Mouse (Mus musculus) hindbrain, embryonic 10.5 days (tissue): ENCODE data around the gene Slc7a4. TPM values are rescaled to one million over a fixed set of nuclear protein-coding genes. Genes with fewer than 3 reads are reported as not detected.
A peak's percentile ranks its signal among the peaks of the same experiment; 100 is the strongest.
"Not testable (repeated sequence)": the region's sequence is repeated elsewhere in the genome, so short reads cannot be mapped to it uniquely, and the experiment has no call there.

ENCODE experiments used
- DNase-seq: peaks from one replicate; pipeline ENCODE4 v3.0.0-alpha.2; 2017; ENCODE audit warnings: low spot score
- H3K27ac ChIP-seq: fragments of 300-500 bp; sonication (generic); 2 replicates; pipeline ENCODE4 v1.5.1; 2016; ENCODE audit warnings: mild to moderate bottlenecking, moderate library complexity
- H3K27me3 ChIP-seq: fragments of 300-500 bp; sonication (generic); 2 replicates; pipeline ENCODE4 v1.6.1; 2016; ENCODE audit warnings: mild to moderate bottlenecking; ENCODE audit not compliant: poor library complexity, insufficient read depth, severe bottlenecking
- H3K36me3 ChIP-seq: fragments of 300-500 bp; sonication (generic); 2 replicates; pipeline ENCODE4 v1.6.1; 2016; ENCODE audit warnings: mild to moderate bottlenecking, moderate library complexity
- H3K4me1 ChIP-seq: fragments of 300-500 bp; sonication (generic); replicated peaks from 2 replicates; pipeline ENCODE4 v1.6.1; 2016; ENCODE audit warnings: mild to moderate bottlenecking
- H3K4me3 ChIP-seq: fragments of 300-500 bp; sonication (generic); 2 replicates; pipeline ENCODE4 v1.5.1; 2016; ENCODE audit warnings: mild to moderate bottlenecking, moderate library complexity
- H3K9me3 ChIP-seq: fragments of 300-500 bp; sonication (generic); 2 replicates; pipeline ENCODE4 v1.6.1; 2016; ENCODE audit warnings: mild to moderate bottlenecking, moderate library complexity
- WGBS: fragments of 180-500 bp; shearing (Covaris S2); methylation state at CpG from one replicate; pipeline ENCODE4 v1.1.7; 2016; 5-methylcytosine and 5-hydroxymethylcytosine counted together
- polyA plus RNA-seq: library from polyadenylated mRNA; unstranded; fragments of >200 nt; fragmentation: Nextera tagmentation; extraction: Ambion mirVana; gene quantifications from 2 replicates; pipeline ENCODE4 v1.2.1, GENCODE M21; 2016

Slc7a4 gene
- polyA plus RNA-seq, 1 experiment from 2014 or later: 3.1 TPM

DNA sequence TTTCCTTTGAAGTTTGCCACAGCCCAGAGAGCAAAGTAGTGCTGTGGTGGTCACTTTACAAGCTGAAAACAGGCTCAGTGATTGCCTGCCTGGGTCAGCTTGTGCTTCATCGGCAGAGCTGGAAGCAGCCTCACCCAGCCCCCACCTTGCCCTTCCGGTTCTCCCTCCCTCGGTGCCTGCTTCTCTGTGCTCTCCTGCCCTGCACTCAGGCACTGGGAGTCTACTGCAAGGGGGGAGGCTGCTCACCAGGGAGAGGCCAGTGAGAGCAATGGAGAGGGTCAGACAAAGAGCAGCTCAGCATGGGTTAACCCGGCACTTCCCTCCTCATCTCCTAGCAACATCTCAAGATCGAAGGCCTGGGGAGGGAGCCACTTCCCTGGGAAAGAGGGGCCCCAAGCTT, 24.2 kb downstream of the Slc7a4 start:
- WGBS: 0% methylated on average over 5 of the region's 5 CpGs
- peak; percentile 57 for DNase-seq
- Histone ChIP-seq H3K36me3 (no peaks in the 10 kb centered on the region), H3K27ac (peak overlapping the region; percentile 88), H3K4me3 (peak overlapping the region; percentile 40), H3K9me3 (no peaks in the 10 kb centered on the region), H3K27me3 (peaks cover 44% of the 10 kb centered on the region), H3K4me1 (peaks cover 74% of the 10 kb centered on the region)

DNA sequence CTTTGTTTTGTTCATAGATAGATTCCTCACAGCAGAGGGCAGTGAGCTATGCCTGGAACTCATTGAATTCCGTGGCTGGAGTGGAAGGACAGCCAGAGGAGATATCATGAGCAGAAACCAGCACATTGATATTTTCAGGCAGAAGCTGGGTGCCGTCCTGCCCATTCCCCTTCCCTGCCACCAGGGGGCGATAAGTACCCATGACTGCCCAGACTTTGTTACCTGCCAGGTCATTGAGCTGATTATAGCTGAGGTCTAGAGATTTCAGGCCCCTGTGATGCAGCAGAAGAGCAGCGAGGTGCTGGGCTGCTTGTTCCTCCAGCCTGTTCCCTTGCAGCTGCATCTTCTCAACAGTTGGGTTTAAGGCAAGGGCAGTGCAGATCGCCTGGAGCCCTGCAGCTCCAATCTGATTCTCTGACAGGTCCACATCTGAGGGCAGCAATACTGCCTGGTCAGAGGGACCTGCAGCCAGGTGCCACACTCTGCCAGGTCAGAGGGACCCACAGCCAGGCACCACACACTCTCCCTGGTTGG, 25.0 kb downstream of the Slc7a4 start:
- Histone ChIP-seq H3K4me3 (peak overlapping the region; percentile 40), H3K4me1 (peaks cover 77% of the 10 kb centered on the region), H3K27me3 (peaks cover 43% of the 10 kb centered on the region), H3K9me3 (no peaks in the 10 kb centered on the region), H3K36me3 (no peaks in the 10 kb centered on the region), H3K27ac (peak overlapping the region; percentile 88)
- peak; percentile 71 for DNase-seq
- WGBS: under 1% methylated on average over 5 of the region's 5 CpGs

DNA sequence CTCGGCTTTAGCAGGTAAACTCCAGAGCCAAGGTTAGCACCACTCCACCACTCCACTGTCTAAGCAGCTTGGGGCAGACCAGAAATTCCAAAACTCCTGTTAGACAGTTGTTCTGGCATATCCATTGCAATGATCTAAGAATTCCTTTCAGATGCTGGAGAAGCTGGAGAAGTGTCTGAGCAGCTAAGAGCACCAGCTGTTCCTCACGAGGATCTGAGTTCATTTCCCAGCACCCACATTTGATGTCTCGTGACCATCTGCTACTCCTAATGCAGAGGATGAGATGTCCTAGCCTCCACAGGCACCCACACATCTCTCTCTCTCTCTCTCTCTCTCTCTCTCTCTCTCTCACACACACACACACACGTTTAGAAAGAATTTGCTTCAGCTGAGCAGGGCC, 26.1 kb downstream of the Slc7a4 start:
- H3K27ac ChIP-seq: no peak overlapping the region
- no peak overlapping the region for H3K4me3 ChIP-seq
- H3K9me3 ChIP-seq: no peaks in the 10 kb centered on the region
- peaks cover 68% of the 10 kb centered on the region for H3K4me1 ChIP-seq
- WGBS: 65% methylated on average over 4 of the region's 4 CpGs
- H3K36me3 ChIP-seq: no peaks in the 10 kb centered on the region
- peaks cover 32% of the 10 kb centered on the region for H3K27me3 ChIP-seq
- DNase-seq: no peak

DNA sequence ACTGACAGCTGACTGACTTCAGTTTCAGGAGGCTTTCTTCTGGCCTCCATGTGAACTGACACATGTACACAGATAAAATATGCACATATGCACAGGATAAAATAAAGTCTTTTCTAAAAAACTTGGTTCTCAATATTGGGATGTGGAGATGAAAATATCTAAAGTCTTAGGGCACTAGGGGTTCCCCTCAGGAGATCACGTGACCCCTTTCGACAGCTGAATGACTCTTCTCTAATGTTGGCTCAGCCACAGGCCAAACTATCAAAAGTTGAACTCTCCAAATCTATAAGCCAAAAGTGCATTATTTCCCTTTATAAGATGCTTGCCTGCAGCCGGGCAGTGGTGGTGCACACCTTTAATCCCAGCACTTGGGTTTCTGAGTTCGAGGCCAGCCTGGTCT, 26.8 kb downstream of the Slc7a4 start:
- no peak overlapping the region for H3K4me3 ChIP-seq
- DNase-seq: no peak
- H3K27ac ChIP-seq: peak overlapping the region; percentile 87; the same call in 1 of the 2 replicates
- H3K36me3 ChIP-seq: no peaks in the 10 kb centered on the region
- peaks cover 27% of the 10 kb centered on the region for H3K27me3 ChIP-seq
- H3K9me3 ChIP-seq: no peaks in the 10 kb centered on the region
- peaks cover 61% of the 10 kb centered on the region for H3K4me1 ChIP-seq
- 92% methylated on average over 4 of the region's 4 CpGs for WGBS

DNA sequence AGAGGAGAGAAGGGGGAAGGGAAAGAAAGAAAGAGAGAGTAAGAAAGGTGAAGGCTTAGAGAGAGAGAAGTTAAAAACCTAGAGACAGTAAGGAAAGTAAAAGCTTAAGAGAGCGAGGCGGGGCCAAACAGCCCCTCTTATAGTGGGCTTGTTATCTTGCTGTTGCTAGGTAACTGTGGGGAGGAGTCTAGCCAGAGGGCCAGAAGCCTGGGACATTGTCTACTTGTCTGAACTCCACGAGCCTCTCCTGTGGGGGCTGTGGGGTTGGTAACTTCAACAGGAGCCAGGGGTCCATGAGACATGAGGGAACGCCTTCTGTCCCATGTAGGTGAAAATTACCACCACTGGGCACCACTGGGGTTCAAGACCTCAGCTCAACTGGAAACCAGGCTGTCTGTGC, 28.3 kb downstream of the Slc7a4 start:
- DNase-seq: peak; percentile 60
- 8% methylated on average over 4 of the region's 4 CpGs for WGBS
- H3K4me1 ChIP-seq: peaks cover 46% of the 10 kb centered on the region
- H3K36me3 ChIP-seq, H3K9me3 ChIP-seq: not testable (repeated sequence)
- peaks cover 14% of the 10 kb centered on the region for H3K27me3 ChIP-seq
- H3K4me3 ChIP-seq: peak overlapping the region; percentile 43
- H3K27ac ChIP-seq: peak overlapping the region; percentile 87

DNA sequence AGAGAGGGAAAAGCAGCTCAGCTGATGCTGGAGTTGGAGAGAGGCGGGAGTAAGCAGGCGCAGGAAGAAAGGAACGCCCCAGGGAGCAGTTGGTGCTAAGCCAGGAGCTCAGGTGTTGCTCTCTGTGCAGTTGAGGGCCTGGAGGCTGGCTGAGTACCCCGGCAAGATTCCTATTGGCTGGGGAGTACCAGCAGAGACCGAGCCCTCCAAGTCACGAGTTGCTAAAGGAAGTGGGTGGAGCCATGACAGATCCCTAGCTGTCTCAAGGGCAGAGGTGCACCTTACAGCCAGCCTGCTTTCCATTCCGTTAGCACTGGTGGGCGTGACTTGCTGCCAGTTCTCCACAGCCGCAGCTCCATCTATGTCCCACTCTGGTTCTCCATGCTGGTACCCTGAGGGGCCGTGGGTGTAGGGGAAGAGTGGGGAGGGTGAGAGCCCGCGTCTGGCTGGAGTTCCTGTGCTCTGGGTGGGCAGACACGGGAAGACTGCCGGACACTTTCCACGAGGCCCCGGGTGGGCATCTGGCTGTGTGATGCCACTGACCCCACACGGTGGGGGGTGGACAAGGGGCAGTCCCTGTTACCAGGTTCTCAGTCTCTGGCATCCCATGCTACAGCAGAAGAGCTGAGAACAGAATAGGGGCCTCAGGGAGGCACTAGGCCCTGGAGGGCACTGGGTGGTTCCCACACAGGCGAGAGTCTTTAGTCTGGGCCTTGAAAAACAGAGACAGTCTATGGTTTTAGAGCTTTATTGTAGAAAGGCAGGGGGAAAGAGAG, 28.9 kb downstream of the Slc7a4 start:
- Histone ChIP-seq H3K4me3 (peak overlapping the region; percentile 43), H3K9me3 (no peaks in the 10 kb centered on the region), H3K36me3 (no peaks in the 10 kb centered on the region), H3K4me1 (peaks cover 40% of the 10 kb centered on the region), H3K27ac (peak overlapping the region; percentile 87), H3K27me3 (peaks cover 9% of the 10 kb centered on the region; the same call in 1 of the 2 replicates)
- WGBS: 6% methylated on average over 18 of the region's 18 CpGs
- DNase-seq: peak; percentile 57

DNA sequence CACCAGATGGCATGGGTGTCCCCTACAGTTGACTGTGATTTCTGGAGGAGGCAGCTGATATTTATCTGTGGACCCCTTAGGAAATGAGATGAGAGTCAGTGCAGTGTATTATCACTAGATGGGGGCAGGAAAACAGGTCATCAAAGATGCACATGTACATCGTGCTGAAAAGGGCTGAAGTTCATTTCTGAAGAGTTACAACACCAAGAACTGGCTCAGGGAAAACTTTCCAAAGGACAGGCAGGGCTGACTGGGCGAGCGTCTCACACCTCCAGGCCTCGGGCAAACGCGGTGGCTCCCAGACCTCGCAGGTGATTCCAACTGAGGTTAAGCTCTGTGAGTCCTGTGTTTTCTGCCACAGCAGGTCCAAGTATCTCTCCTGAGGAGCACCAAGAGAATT, 30.2 kb downstream of the Slc7a4 start:
- WGBS: 79% methylated on average over 7 of the region's 7 CpGs
- Histone ChIP-seq H3K27me3 (peaks cover 9% of the 10 kb centered on the region; the same call in 1 of the 2 replicates), H3K27ac (no peak overlapping the region), H3K36me3 (no peaks in the 10 kb centered on the region), H3K9me3 (no peaks in the 10 kb centered on the region), H3K4me1 (peaks cover 27% of the 10 kb centered on the region), H3K4me3 (no peak overlapping the region)
- no peak for DNase-seq

DNA sequence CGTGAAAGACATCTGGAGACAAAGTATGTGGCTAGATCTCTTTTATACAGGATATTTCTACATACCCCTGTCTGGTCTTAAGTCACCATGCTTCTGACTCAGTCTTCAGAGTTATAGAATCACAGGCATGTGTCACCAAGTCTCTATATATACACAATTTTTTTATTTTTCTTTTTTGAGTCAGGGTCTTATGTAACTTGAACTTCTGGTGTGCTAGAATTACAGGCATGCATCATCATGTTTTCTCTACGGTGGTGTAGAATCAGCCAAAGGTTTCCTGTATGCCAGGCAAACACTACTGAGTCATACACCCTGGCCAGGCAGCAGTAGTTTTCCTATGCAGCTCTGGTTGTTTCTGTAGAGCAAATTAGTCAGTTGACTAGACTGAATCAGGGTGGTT, 40.4 kb downstream of the Slc7a4 start:
- 77% methylated on average over 2 of the region's 2 CpGs for WGBS
- Histone ChIP-seq H3K4me1 (no peaks in the 10 kb centered on the region), H3K4me3 (no peak overlapping the region), H3K27me3 (no peaks in the 10 kb centered on the region), H3K36me3 (no peaks in the 10 kb centered on the region), H3K9me3 (no peaks in the 10 kb centered on the region), H3K27ac (no peak overlapping the region)
- no peak for DNase-seq

DNA sequence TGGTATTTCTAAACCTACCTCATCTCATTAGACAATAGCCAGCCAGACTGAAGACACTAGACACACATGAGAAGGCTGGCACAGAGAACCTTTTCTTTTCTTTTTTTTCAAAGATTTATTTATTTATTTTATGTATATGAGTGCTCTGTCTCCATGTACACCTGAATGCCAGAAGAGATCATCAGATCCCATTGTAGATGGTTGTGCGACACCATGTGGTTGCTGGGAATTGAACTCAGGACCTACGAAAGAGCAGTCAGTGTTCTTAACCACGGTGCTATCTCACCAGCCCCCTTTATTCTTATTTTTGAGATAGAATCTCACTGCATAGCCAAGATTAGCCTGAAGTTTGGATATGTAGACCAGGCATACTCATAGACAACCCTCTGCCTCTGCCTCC, 46.4 kb downstream of the Slc7a4 start:
- DNase-seq: no peak
- no peaks in the 10 kb centered on the region for H3K9me3 ChIP-seq
- WGBS: 92% methylated on average over 3 of the region's 3 CpGs
- no peak overlapping the region for H3K27ac ChIP-seq
- H3K36me3 ChIP-seq: no peaks in the 10 kb centered on the region
- no peak overlapping the region for H3K4me3 ChIP-seq
- H3K4me1 ChIP-seq: peaks cover 10% of the 10 kb centered on the region
- H3K27me3 ChIP-seq: no peaks in the 10 kb centered on the region

DNA sequence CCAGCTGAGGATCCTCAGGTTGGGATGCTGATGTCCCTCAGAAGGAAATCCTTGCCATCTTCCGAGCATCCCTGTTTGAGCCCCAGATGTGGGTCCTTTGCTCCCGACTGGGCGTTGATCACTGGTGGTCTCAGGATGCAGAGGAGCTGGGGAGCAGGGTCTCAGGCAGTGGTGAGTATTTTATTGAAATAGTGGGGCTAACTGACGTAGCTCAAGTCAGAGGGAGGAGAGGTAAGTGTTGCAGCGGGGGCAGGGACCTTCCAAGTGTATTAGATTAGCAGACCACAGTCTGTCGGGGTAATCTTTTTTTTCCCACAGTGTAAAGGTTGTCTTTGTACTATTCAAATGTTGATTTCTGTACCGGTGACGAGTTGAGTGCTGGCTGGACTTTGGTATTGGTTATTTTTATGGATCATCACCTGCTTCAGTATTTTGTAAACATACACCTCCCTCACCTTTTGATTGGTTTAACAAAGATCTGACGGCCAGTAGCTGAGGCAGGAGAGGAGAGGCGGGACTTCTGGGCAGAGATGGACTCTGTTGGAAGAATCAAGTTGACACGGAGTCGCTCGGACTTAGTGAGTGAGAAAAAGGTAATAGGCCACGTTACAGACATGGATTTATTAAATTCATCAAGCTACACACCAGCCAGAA, 50.2 kb downstream of the Slc7a4 start:
- Histone ChIP-seq H3K27me3 (no peaks in the 10 kb centered on the region), H3K36me3 (peaks cover 13% of the 10 kb centered on the region), H3K4me3 (no peak overlapping the region), H3K9me3 (no peaks in the 10 kb centered on the region), H3K27ac (no peak overlapping the region), H3K4me1 (peaks cover 30% of the 10 kb centered on the region)
- WGBS: 68% methylated on average over 14 of the region's 14 CpGs
- no peak for DNase-seq

DNA sequence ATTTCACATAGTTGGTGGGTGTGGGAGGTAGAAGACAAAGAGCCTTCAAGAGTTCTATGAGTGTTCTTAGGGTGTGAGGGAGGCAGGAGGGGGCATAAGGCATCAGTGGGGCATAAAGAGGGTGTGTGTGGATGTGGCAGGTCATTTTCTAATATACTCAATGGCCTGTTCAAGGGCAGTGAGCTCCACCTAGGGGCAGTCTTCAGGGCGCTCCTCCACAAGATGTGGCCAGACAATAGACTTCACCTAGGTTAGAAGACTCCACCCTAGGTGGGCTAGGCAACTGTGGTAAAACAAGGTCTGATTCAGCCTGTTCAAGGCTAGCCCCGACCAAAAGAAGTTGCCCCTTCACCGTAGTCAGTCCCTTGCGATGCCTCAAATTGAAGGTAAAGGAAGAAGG, 50.7 kb downstream of the Slc7a4 start:
- H3K27me3 ChIP-seq: no peaks in the 10 kb centered on the region
- no peaks in the 10 kb centered on the region for H3K9me3 ChIP-seq
- WGBS: 55% methylated on average over 4 of the region's 4 CpGs
- H3K4me3 ChIP-seq: peak overlapping the region; percentile 78
- no peak overlapping the region for H3K27ac ChIP-seq
- H3K4me1 ChIP-seq: peaks cover 30% of the 10 kb centered on the region
- no peak for DNase-seq
- peaks cover 19% of the 10 kb centered on the region for H3K36me3 ChIP-seq

DNA sequence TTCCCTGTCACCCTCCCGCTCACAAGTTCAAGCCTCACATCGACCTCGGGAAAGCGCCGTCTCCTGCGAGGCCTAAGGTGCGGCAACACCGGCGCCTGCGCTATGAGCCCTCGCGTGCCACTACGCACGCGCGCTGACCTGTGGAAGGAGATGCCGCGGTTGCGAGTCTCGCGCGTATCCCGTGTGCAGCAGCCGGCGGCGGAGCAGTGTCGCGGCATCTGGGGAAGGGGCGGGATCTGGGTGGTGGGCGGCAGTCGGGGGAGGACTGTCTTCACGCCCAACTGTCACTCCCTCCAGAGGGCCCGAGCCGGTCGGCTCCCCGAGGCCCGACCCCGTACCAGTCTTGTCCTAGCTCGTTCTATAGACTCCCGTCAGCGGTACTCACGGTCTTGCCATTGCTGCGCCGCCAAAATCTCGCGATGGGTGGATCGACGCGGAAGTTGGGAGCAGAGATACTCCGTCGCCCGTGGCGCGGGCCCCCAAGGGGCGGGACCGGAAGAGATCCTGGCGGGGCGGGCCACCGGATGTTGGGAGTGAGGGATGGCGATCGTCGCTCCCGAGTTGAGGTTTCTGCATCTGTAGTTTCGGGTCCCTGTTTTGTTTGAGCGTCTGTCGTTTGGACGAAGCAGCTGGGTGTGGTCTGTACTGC, 52.2 kb downstream of the Slc7a4 start, which contains the start of gene Thap7:
Gene Thap7, minus strand, starts transcription at position 497 of the 649 bp plus-strand sequence.
- H3K9me3 ChIP-seq: no peaks in the 10 kb centered on the region
- H3K36me3 ChIP-seq: peaks cover 34% of the 10 kb centered on the region
- WGBS: under 1% methylated on average over 67 of the region's 67 CpGs
- peak within 1 kb of the TSS; percentile 78 for H3K4me3 ChIP-seq
- H3K4me1 ChIP-seq: peaks cover 30% of the 10 kb centered on the region
- peak; percentile 98 for DNase-seq
- no peaks in the 10 kb centered on the region for H3K27me3 ChIP-seq
- H3K27ac ChIP-seq: peak within 1 kb of the TSS; percentile 92
